Mouse (Mus musculus): ENCODE data around the gene Olfr558. TPM values are rescaled to one million over a fixed set of nuclear protein-coding genes. Genes with fewer than 3 reads are reported as not detected.

Gene Olfr558
- polyA plus RNA-seq, 1 experiment from 2014 or later: not detected

GRCm38 (mm10) chr7:102733793-102734192 is 31.8 kb downstream of the Olfr558 start:
- 20% methylated on average over 1 of the region's 1 CpGs for WGBS
- no peaks in the 10 kb centered on the region for H3K9me3 ChIP-seq (replicated peaks)
- no peak overlapping the region for H3K4me3 ChIP-seq
- H3K36me3 ChIP-seq: no peaks in the 10 kb centered on the region
- H3K27ac ChIP-seq (ENCODE audit: poor library complexity, severe bottlenecking): no peak overlapping the region
- no peak overlapping the region for H3K9ac ChIP-seq
- ATAC-seq (ENCODE audit: insufficient number of reproducible peaks, low FRiP score): no peak
- no peaks in the 10 kb centered on the region for H3K4me1 ChIP-seq (replicated peaks)
- H3K27me3 ChIP-seq (replicated peaks): no peaks in the 10 kb centered on the region
- H3K4me2 ChIP-seq: no peak overlapping the region

GRCm38 (mm10) chr7:102737705-102738104 is 35.7 kb downstream of the Olfr558 start:
- H3K9ac ChIP-seq: no peak overlapping the region
- no peaks in the 10 kb centered on the region for H3K4me1 ChIP-seq (replicated peaks)
- ATAC-seq (ENCODE audit: insufficient number of reproducible peaks, low FRiP score): no peak
- WGBS: 42% methylated on average over 2 of the region's 2 CpGs
- H3K4me3 ChIP-seq: no peak overlapping the region
- no peak overlapping the region for H3K4me2 ChIP-seq
- no peaks in the 10 kb centered on the region for H3K27me3 ChIP-seq (replicated peaks)
- H3K27ac ChIP-seq (ENCODE audit: poor library complexity, severe bottlenecking): no peak overlapping the region
- H3K9me3 ChIP-seq (replicated peaks): no peaks in the 10 kb centered on the region
- no peaks in the 10 kb centered on the region for H3K36me3 ChIP-seq

GRCm38 (mm10) chr7:102752086-102752485 is 50.1 kb downstream of the Olfr558 start:
- Histone ChIP-seq H3K27me3 (replicated peaks) (no peaks in the 10 kb centered on the region), H3K4me1 (replicated peaks) (no peaks in the 10 kb centered on the region), H3K9ac (no peak overlapping the region), H3K4me3 (no peak overlapping the region), H3K27ac (ENCODE audit: poor library complexity, severe bottlenecking) (no peak overlapping the region), H3K36me3 (no peaks in the 10 kb centered on the region), H3K4me2 (no peak overlapping the region), H3K9me3 (replicated peaks) (no peaks in the 10 kb centered on the region)
- 9% methylated on average over 1 of the region's 1 CpGs for WGBS
- no peak for ATAC-seq (ENCODE audit: insufficient number of reproducible peaks, low FRiP score)

GRCm38 (mm10) chr7:102759266-102759665 is 57.3 kb downstream of the Olfr558 start, which contains the start of the genes Olfr560 and Olfr78:
Gene Olfr560, minus strand, starts transcription at chr7:102759366.
Gene Olfr78, minus strand, starts transcription at chr7:102759471.
- Histone ChIP-seq H3K4me2 (no peak within 1 kb of the TSS), H3K4me1 (replicated peaks) (no peaks in the 10 kb centered on the region), H3K9ac (no peak within 1 kb of the TSS), H3K36me3 (no peaks in the 10 kb centered on the region), H3K27me3 (replicated peaks) (no peaks in the 10 kb centered on the region), H3K27ac (ENCODE audit: poor library complexity, severe bottlenecking) (no peak within 1 kb of the TSS), H3K9me3 (replicated peaks) (no peaks in the 10 kb centered on the region), H3K4me3 (no peak within 1 kb of the TSS)
- ATAC-seq (ENCODE audit: insufficient number of reproducible peaks, low FRiP score): no peak
- WGBS: 65% methylated on average over 4 of the region's 4 CpGs

Other genes starting within 250 kb of the Olfr558 start
- 0.15 TPM in 1 of 2 replicates, not detected in the other for gene Olfr543, start 220.5 kb upstream of the Olfr558 start, polyA plus RNA-seq (2016; fragmentation: Nextera tagmentation; extraction: Ambion mirVana)
- gene Olfr544, start 213.9 kb upstream of the Olfr558 start, polyA plus RNA-seq (2016; fragmentation: Nextera tagmentation; extraction: Ambion mirVana): 0.06 and 0.08 TPM in 2 replicates
- not detected in 2 replicates for gene Olfr545, start 202.6 kb upstream of the Olfr558 start, polyA plus RNA-seq (2016; fragmentation: Nextera tagmentation; extraction: Ambion mirVana)
- gene Olfr547, start 167.5 kb upstream of the Olfr558 start, polyA plus RNA-seq (2016; fragmentation: Nextera tagmentation; extraction: Ambion mirVana): not detected in 2 replicates
- gene Olfr548-ps1, start 161.3 kb upstream of the Olfr558 start, polyA plus RNA-seq (2016; fragmentation: Nextera tagmentation; extraction: Ambion mirVana): not detected in 2 replicates
- not detected in 2 replicates for gene Olfr549, start 152.3 kb upstream of the Olfr558 start, polyA plus RNA-seq (2016; fragmentation: Nextera tagmentation; extraction: Ambion mirVana)
- gene Trim21, start 136.7 kb upstream of the Olfr558 start, polyA plus RNA-seq (2016; fragmentation: Nextera tagmentation; extraction: Ambion mirVana): 0.46 and 0.49 TPM in 2 replicates
- gene Olfr550, start 130.8 kb upstream of the Olfr558 start, polyA plus RNA-seq (2016; fragmentation: Nextera tagmentation; extraction: Ambion mirVana): not detected in 2 replicates
- gene Olfr551, start 110.3 kb upstream of the Olfr558 start, polyA plus RNA-seq (2016; fragmentation: Nextera tagmentation; extraction: Ambion mirVana): not detected in 2 replicates
- gene Olfr552, start 104.4 kb upstream of the Olfr558 start, polyA plus RNA-seq (2016; fragmentation: Nextera tagmentation; extraction: Ambion mirVana): not detected in 2 replicates
- not detected in 2 replicates for gene Olfr553, start 84.0 kb upstream of the Olfr558 start, polyA plus RNA-seq (2016; fragmentation: Nextera tagmentation; extraction: Ambion mirVana)
- not detected in 2 replicates for gene Olfr554, start 63.8 kb upstream of the Olfr558 start, polyA plus RNA-seq (2016; fragmentation: Nextera tagmentation; extraction: Ambion mirVana)
- not detected in 2 replicates for gene Olfr555, start 43.4 kb upstream of the Olfr558 start, polyA plus RNA-seq (2016; fragmentation: Nextera tagmentation; extraction: Ambion mirVana)
- not detected in 2 replicates for gene Olfr556, start 37.3 kb upstream of the Olfr558 start, polyA plus RNA-seq (2016; fragmentation: Nextera tagmentation; extraction: Ambion mirVana)
- 14.1 and 14.7 TPM in 2 replicates for gene Trim68, start 14.9 kb upstream of the Olfr558 start, polyA plus RNA-seq (2016; fragmentation: Nextera tagmentation; extraction: Ambion mirVana)
- gene Olfr557, start 6.3 kb upstream of the Olfr558 start, polyA plus RNA-seq (2016; fragmentation: Nextera tagmentation; extraction: Ambion mirVana): not detected in 2 replicates
- gene Olfr33, start 16.9 kb downstream of the Olfr558 start, polyA plus RNA-seq (2016; fragmentation: Nextera tagmentation; extraction: Ambion mirVana): not detected in 2 replicates
- gene Olfr559, start 25.3 kb downstream of the Olfr558 start, polyA plus RNA-seq (2016; fragmentation: Nextera tagmentation; extraction: Ambion mirVana): not detected in 2 replicates
- not detected in 2 replicates for gene Olfr560, start 57.2 kb downstream of the Olfr558 start, polyA plus RNA-seq (2016; fragmentation: Nextera tagmentation; extraction: Ambion mirVana)
- gene Olfr78, start 57.3 kb downstream of the Olfr558 start, polyA plus RNA-seq (2016; fragmentation: Nextera tagmentation; extraction: Ambion mirVana): not detected in 2 replicates
- gene Olfr561, start 69.0 kb downstream of the Olfr558 start, polyA plus RNA-seq (2016; fragmentation: Nextera tagmentation; extraction: Ambion mirVana): not detected in 2 replicates
- not detected in 2 replicates for gene Olfr564, start 101.3 kb downstream of the Olfr558 start, polyA plus RNA-seq (2016; fragmentation: Nextera tagmentation; extraction: Ambion mirVana)
- not detected in 2 replicates for gene Olfr566, start 156.6 kb downstream of the Olfr558 start, polyA plus RNA-seq (2016; fragmentation: Nextera tagmentation; extraction: Ambion mirVana)
- gene Olfr568, start 174.9 kb downstream of the Olfr558 start, polyA plus RNA-seq (2016; fragmentation: Nextera tagmentation; extraction: Ambion mirVana): not detected in 2 replicates
- not detected in 2 replicates for gene Olfr569, start 188.7 kb downstream of the Olfr558 start, polyA plus RNA-seq (2016; fragmentation: Nextera tagmentation; extraction: Ambion mirVana)
- not detected in 2 replicates for gene Olfr570, start 192.4 kb downstream of the Olfr558 start, polyA plus RNA-seq (2016; fragmentation: Nextera tagmentation; extraction: Ambion mirVana)
- gene Olfr571, start 215.3 kb downstream of the Olfr558 start, polyA plus RNA-seq (2016; fragmentation: Nextera tagmentation; extraction: Ambion mirVana): not detected in 2 replicates
- not detected in 2 replicates for gene Olfr572, start 222.2 kb downstream of the Olfr558 start, polyA plus RNA-seq (2016; fragmentation: Nextera tagmentation; extraction: Ambion mirVana)
- gene Olfr573-ps1, start 240.4 kb downstream of the Olfr558 start, polyA plus RNA-seq (2016; fragmentation: Nextera tagmentation; extraction: Ambion mirVana): not detected in 2 replicates
- gene Olfr574, start 246.3 kb downstream of the Olfr558 start, polyA plus RNA-seq (2016; fragmentation: Nextera tagmentation; extraction: Ambion mirVana): not detected in 2 replicates